Mouse (Mus musculus): ENCODE data around the gene Ephx1. TPM values are rescaled to one million over a fixed set of nuclear protein-coding genes. Genes with fewer than 3 reads are reported as not detected.

Gene Ephx1
- polyA plus RNA-seq, 1 experiment, result 142 TPM

- 87% methylated on average over 2 of the region's 2 CpGs for WGBS
- no peak for TF ChIP-seq POLR2A (IDR thresholded peaks at IDR 0.05; ENCODE audit: borderline replicate concordance, extremely low read depth, low read depth, low read length)
- TF ChIP-seq CTCF (IDR thresholded peaks at IDR 0.05; ENCODE audit: insufficient read depth, low read length), result no peak
- DNase-seq, result peak; percentile 50
- no peak overlapping the region for H3K4me3 ChIP-seq (replicated peaks; ENCODE audit: extremely low read depth, low read depth, low read length)
- peaks cover 18% of the 10 kb centered on the region for H3K4me1 ChIP-seq (ENCODE audit: control insufficient read depth, insufficient read depth, low read length)
Measured at GRCm38 (mm10) chr1:181008266-181008665, 12.4 kb downstream of the Ephx1 start.

- Histone ChIP-seq H3K4me3 (replicated peaks; ENCODE audit: extremely low read depth, low read depth, low read length) (no peak overlapping the region), H3K4me1 (ENCODE audit: control insufficient read depth, insufficient read depth, low read length) (peaks cover 18% of the 10 kb centered on the region)
- DNase-seq, result no peak
- TF ChIP-seq CTCF (IDR thresholded peaks at IDR 0.05; ENCODE audit: insufficient read depth, low read length), result no peak
- no peak for TF ChIP-seq POLR2A (IDR thresholded peaks at IDR 0.05; ENCODE audit: borderline replicate concordance, extremely low read depth, low read depth, low read length)
- 88% methylated on average over 6 of the region's 6 CpGs for WGBS
Measured at GRCm38 (mm10) chr1:181007831-181008230, 12.9 kb downstream of the Ephx1 start.

GRCm38 (mm10) chr1:181005331-181005730 is 15.4 kb downstream of the Ephx1 start:
- WGBS, result 78% methylated on average over 8 of the region's 8 CpGs
- DNase-seq, result no peak
- no peak overlapping the region for H3K4me3 ChIP-seq (replicated peaks; ENCODE audit: extremely low read depth, low read depth, low read length)
- TF ChIP-seq CTCF (IDR thresholded peaks at IDR 0.05; ENCODE audit: insufficient read depth, low read length) (no peak), POLR2A (IDR thresholded peaks at IDR 0.05; ENCODE audit: borderline replicate concordance, extremely low read depth, low read depth, low read length) (no peak)
- peaks cover 12% of the 10 kb centered on the region for H3K4me1 ChIP-seq (ENCODE audit: control insufficient read depth, insufficient read depth, low read length)

- TF ChIP-seq CTCF (IDR thresholded peaks at IDR 0.05; ENCODE audit: insufficient read depth, low read length) (no peak), POLR2A (IDR thresholded peaks at IDR 0.05; ENCODE audit: borderline replicate concordance, extremely low read depth, low read depth, low read length) (no peak)
- DNase-seq, result no peak
Measured at GRCm38 (mm10) chr1:181003790-181004189, 16.9 kb downstream of the Ephx1 start.

GRCm38 (mm10) chr1:181001621-181002020 is 19.1 kb downstream of the Ephx1 start:
- H3K4me1 ChIP-seq (ENCODE audit: control insufficient read depth, insufficient read depth, low read length), result 0 out of 2 replicates have a peak, but pooled peaks cover 2% of the 10 kb centered on the region
- no peak for TF ChIP-seq POLR2A (IDR thresholded peaks at IDR 0.05; ENCODE audit: borderline replicate concordance, extremely low read depth, low read depth, low read length)
- no peak for TF ChIP-seq CTCF (IDR thresholded peaks at IDR 0.05; ENCODE audit: insufficient read depth, low read length)
- WGBS, result 91% methylated on average over 3 of the region's 3 CpGs
- no peak overlapping the region for H3K4me3 ChIP-seq (replicated peaks; ENCODE audit: extremely low read depth, low read depth, low read length)
- DNase-seq, result no peak

More at GRCm38 (mm10) chr1:181003790-181004189, 16.9 kb downstream of the Ephx1 start:
- Histone ChIP-seq H3K4me1 (ENCODE audit: control insufficient read depth, insufficient read depth, low read length) (peaks cover 6% of the 10 kb centered on the region; the same call in 1 of the 2 replicates), H3K4me3 (replicated peaks; ENCODE audit: extremely low read depth, low read depth, low read length) (no peak overlapping the region)
- 93% methylated on average over 2 of the region's 2 CpGs for WGBS

- Histone ChIP-seq H3K4me3 (replicated peaks; ENCODE audit: extremely low read depth, low read depth, low read length) (no peak overlapping the region), H3K4me1 (ENCODE audit: control insufficient read depth, insufficient read depth, low read length) (0 out of 2 replicates have a peak, but pooled peaks cover 2% of the 10 kb centered on the region)
- DNase-seq, result no peak
- no peak for TF ChIP-seq POLR2A (IDR thresholded peaks at IDR 0.05; ENCODE audit: borderline replicate concordance, extremely low read depth, low read depth, low read length)
- TF ChIP-seq CTCF (IDR thresholded peaks at IDR 0.05; ENCODE audit: insufficient read depth, low read length), result no peak
- 87% methylated on average over 3 of the region's 3 CpGs for WGBS
Measured at GRCm38 (mm10) chr1:181001217-181001616, 19.5 kb downstream of the Ephx1 start.

- Histone ChIP-seq H3K4me3 (replicated peaks; ENCODE audit: extremely low read depth, low read depth, low read length) (no peak overlapping the region), H3K4me1 (ENCODE audit: control insufficient read depth, insufficient read depth, low read length) (0 out of 2 replicates have a peak, but pooled peaks cover 2% of the 10 kb centered on the region)
- DNase-seq, result no peak
- WGBS, result 43% methylated on average over 10 of the region's 10 CpGs
- TF ChIP-seq CTCF (IDR thresholded peaks at IDR 0.05; ENCODE audit: insufficient read depth, low read length) (no peak), POLR2A (IDR thresholded peaks at IDR 0.05; ENCODE audit: borderline replicate concordance, extremely low read depth, low read depth, low read length) (no peak)
Measured at GRCm38 (mm10) chr1:181000501-181001092, 20.1 kb downstream of the Ephx1 start.

GRCm38 (mm10) chr1:180992142-180992541 is 28.6 kb downstream of the Ephx1 start:
- 40% methylated on average over 3 of the region's 3 CpGs for WGBS
- Histone ChIP-seq H3K4me1 (ENCODE audit: control insufficient read depth, insufficient read depth, low read length) (no peaks in the 10 kb centered on the region), H3K4me3 (replicated peaks; ENCODE audit: extremely low read depth, low read depth, low read length) (no peak overlapping the region)
- peak; percentile 26 for DNase-seq
- TF ChIP-seq POLR2A (IDR thresholded peaks at IDR 0.05; ENCODE audit: borderline replicate concordance, extremely low read depth, low read depth, low read length) (no peak), CTCF (IDR thresholded peaks at IDR 0.05; ENCODE audit: insufficient read depth, low read length) (peak; percentile 29; the same call in 1 of the 2 replicates)

- TF ChIP-seq CTCF (IDR thresholded peaks at IDR 0.05; ENCODE audit: insufficient read depth, low read length), result no peak
- TF ChIP-seq POLR2A (IDR thresholded peaks at IDR 0.05; ENCODE audit: borderline replicate concordance, extremely low read depth, low read depth, low read length), result no peak
- WGBS, result 55% methylated on average over 3 of the region's 3 CpGs
Measured at GRCm38 (mm10) chr1:180990671-180991070, 30.0 kb downstream of the Ephx1 start.

GRCm38 (mm10) chr1:180987759-180988158 is 32.9 kb downstream of the Ephx1 start:
- WGBS, result 3% methylated on average over 9 of the region's 9 CpGs
- H3K4me3 ChIP-seq (replicated peaks; ENCODE audit: extremely low read depth, low read depth, low read length), result no peak overlapping the region
- TF ChIP-seq CTCF (IDR thresholded peaks at IDR 0.05; ENCODE audit: insufficient read depth, low read length), result peak; percentile 91
- TF ChIP-seq POLR2A (IDR thresholded peaks at IDR 0.05; ENCODE audit: borderline replicate concordance, extremely low read depth, low read depth, low read length), result 0 out of 2 replicates have a peak, but pooled peaks have one; percentile 18
- no peaks in the 10 kb centered on the region for H3K4me1 ChIP-seq (ENCODE audit: control insufficient read depth, insufficient read depth, low read length)
- peak; percentile 67 for DNase-seq

More at GRCm38 (mm10) chr1:180990671-180991070, 30.0 kb downstream of the Ephx1 start:
- Histone ChIP-seq H3K4me3 (replicated peaks; ENCODE audit: extremely low read depth, low read depth, low read length) (no peak overlapping the region), H3K4me1 (ENCODE audit: control insufficient read depth, insufficient read depth, low read length) (no peaks in the 10 kb centered on the region)
- DNase-seq, result no peak
